Mouse (Mus musculus) liver, embryonic 15.5 days (tissue): ENCODE results near the gene Slc22a15. TPM values are rescaled to one million over a fixed set of nuclear protein-coding genes. Genes with fewer than 3 reads are reported as not detected.

Source experiments
- ATAC-seq: fragments of 200-750 bp; cut with Nextera tagmentation; 2 replicates; pipeline ENCODE4 v1.8.0; 2017; ENCODE audit warnings: moderate number of reproducible peaks, mild to moderate bottlenecking, moderate library complexity; ENCODE audit not compliant: insufficient read depth
- H3K27ac ChIP-seq: fragments of 300-500 bp; sonication (generic); replicated peaks from 2 replicates; pipeline ENCODE4 v1.5.1; 2015; ENCODE audit warnings: mild to moderate bottlenecking, inconsistent platforms
- H3K27me3 ChIP-seq: fragments of 300-500 bp; sonication (generic); 2 replicates; pipeline ENCODE4 v1.6.1; 2015; ENCODE audit warnings: mild to moderate bottlenecking, inconsistent platforms
- H3K36me3 ChIP-seq: fragments of 300-500 bp; sonication (generic); replicated peaks from 2 replicates; pipeline ENCODE4 v1.6.1; 2015; ENCODE audit warnings: moderate library complexity, mild to moderate bottlenecking, inconsistent platforms
- H3K4me1 ChIP-seq: fragments of 300-500 bp; sonication (generic); replicated peaks from 2 replicates; pipeline ENCODE4 v1.6.1; 2015; ENCODE audit warnings: inconsistent platforms
- H3K4me2 ChIP-seq: fragments of 300-500 bp; sonication (generic); 2 replicates; pipeline ENCODE4 v1.6.1; 2015; ENCODE audit warnings: moderate library complexity, mild to moderate bottlenecking, inconsistent platforms
- H3K4me3 ChIP-seq: fragments of 300-500 bp; sonication (generic); replicated peaks from 2 replicates; pipeline ENCODE4 v1.5.1; 2015; ENCODE audit warnings: mild to moderate bottlenecking, inconsistent platforms
- H3K9ac ChIP-seq: fragments of 300-500 bp; sonication (generic); 2 replicates; pipeline ENCODE4 v1.6.1; 2015; ENCODE audit warnings: moderate library complexity, mild to moderate bottlenecking, inconsistent platforms
- H3K9me3 ChIP-seq: fragments of 300-500 bp; sonication (generic); replicated peaks from 2 replicates; pipeline ENCODE4 v1.6.1; 2016; ENCODE audit warnings: inconsistent platforms
- WGBS: fragments of 180-500 bp; shearing (Covaris S2); methylation state at CpG from one replicate; pipeline ENCODE4 v1.1.7; 2015; ENCODE audit warnings: mixed read lengths; ENCODE audit not compliant: insufficient replicate concordance; 5-methylcytosine and 5-hydroxymethylcytosine counted together
- polyA plus RNA-seq: library from polyadenylated mRNA; unstranded; fragments of >200 nt; fragmentation: Nextera tagmentation; extraction: Ambion mirVana; gene quantifications from 2 replicates; pipeline ENCODE4 v1.2.1, GENCODE M21; 2015

Slc22a15 gene
- polyA plus RNA-seq, 1 experiment from 2014 or later, result 2.6 TPM

DNA sequence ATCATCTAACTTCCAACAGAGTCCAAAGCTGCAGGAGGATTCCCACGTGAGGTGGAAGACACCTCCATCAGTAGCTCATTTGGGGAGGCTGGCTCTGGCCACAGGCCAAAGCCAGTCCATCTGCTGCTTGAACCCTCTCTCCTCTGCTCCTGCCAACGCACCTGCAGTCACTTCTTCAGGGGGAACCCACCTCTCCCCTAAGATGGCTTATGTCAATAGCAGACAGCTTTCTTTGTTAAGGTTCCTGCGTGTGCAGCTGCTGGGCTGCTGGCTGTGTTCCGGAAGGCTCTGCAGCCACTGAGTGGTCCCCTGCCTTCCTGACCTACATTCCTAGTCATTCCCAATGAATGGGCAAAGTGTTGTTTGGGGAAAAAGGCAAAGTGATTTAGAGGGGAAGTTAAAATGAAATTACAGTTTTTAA lies 57.2 kb downstream of the Slc22a15 start:
- no peaks in the 10 kb centered on the region for H3K4me1 ChIP-seq

DNA sequence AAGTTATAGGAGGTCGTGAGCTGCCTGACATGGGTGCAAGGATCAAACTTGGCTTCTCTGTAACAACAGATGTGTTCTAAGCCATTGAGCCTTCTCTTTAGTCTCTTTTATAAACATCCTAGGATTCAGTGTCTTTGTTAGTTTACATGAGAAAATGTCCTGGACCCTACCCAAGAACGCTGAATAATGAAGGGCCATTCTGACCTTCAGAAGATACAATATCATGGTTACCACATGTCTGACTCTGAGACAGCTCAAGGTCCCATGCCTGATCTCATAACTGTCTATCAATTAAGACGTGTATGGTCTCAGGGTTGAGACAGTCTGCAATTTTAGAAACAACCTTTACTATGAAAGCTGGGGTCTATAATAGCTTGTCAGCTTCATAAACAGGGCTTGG lies 62.4 kb downstream of the Slc22a15 start:
- H3K4me1 ChIP-seq, result no peaks in the 10 kb centered on the region
- no peak overlapping the region for H3K4me2 ChIP-seq
- H3K27ac ChIP-seq, result no peak overlapping the region
- no peak for ATAC-seq
- no peaks in the 10 kb centered on the region for H3K9me3 ChIP-seq
- H3K36me3 ChIP-seq, result no peaks in the 10 kb centered on the region
- H3K27me3 ChIP-seq, result no peaks in the 10 kb centered on the region
- WGBS, result 39% methylated on average over 3 of the region's 3 CpGs
- no peak overlapping the region for H3K4me3 ChIP-seq
- no peak overlapping the region for H3K9ac ChIP-seq

More for the DNA sequence above, 57.2 kb downstream of the Slc22a15 start:
- no peak for ATAC-seq
- Histone ChIP-seq H3K9me3 (no peaks in the 10 kb centered on the region), H3K9ac (no peak overlapping the region), H3K36me3 (no peaks in the 10 kb centered on the region), H3K27ac (no peak overlapping the region), H3K4me2 (no peak overlapping the region), H3K4me3 (no peak overlapping the region), H3K27me3 (no peaks in the 10 kb centered on the region)
- 55% methylated on average over 4 of the region's 4 CpGs for WGBS

DNA sequence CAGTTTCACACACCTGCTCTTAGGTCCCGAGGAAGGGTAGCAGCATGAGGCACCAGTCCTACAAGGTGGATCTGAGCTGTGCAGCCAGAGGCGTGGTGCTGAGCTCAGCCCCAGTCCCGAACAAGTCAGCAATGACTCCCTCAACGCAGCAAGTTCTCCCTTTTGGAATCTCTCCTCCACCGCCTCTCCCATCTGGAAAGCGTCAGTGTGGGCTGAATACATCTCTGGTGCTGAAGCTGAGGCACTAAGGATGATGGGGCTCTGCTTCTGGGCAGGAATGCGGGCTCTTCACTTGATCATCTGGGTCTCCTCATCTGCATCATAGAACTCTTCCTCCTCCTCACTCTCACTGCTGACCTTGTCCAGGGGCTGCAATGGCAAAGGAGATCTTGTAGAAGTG lies 64.1 kb downstream of the Slc22a15 start:
- H3K36me3 ChIP-seq, result no peaks in the 10 kb centered on the region
- no peak for ATAC-seq
- no peak overlapping the region for H3K9ac ChIP-seq
- H3K27me3 ChIP-seq, result no peaks in the 10 kb centered on the region
- H3K9me3 ChIP-seq, result no peaks in the 10 kb centered on the region
- 76% methylated on average over 7 of the region's 7 CpGs for WGBS
- H3K4me1 ChIP-seq, result no peaks in the 10 kb centered on the region
- no peak overlapping the region for H3K4me2 ChIP-seq
- no peak overlapping the region for H3K4me3 ChIP-seq
- no peak overlapping the region for H3K27ac ChIP-seq

DNA sequence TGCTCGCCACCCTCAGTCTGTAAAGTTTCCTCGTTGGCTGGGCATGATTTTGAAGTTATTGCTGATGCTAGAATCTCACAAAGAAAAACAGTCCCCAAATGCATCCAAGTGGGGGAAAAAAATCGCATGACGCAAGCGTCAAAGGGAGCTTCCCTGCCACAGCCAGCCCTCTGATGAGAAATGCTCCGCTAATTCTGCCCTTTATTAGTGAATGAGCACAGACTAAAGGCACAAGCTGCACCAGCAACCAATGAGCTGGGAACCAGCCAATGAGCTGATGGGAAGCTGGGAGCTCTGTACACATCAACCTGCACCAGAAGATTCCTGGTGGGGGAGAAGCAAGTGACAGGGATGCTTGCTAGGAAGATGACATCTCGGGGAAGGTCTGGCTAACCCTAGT lies 64.5 kb downstream of the Slc22a15 start:
- WGBS, result 71% methylated on average over 7 of the region's 7 CpGs
- no peak overlapping the region for H3K9ac ChIP-seq
- no peak for ATAC-seq

DNA sequence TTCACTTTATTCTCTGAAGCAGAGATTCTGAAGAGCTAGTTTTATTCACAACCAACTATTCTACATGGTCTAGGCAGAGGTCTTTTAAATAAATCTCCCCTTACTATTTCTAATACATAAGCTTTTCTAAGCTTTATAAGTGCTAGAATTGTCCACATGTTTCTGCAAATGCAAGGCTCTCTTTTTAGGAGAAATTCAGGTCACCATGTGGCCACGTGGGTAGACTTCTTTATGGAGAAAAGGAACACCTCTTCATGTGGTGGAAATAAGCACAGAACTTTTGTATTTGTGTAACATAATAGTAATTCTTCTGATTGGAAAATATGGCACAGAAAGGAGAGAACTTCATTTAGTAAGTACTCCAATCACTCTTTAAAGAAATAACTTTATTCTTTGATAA lies 70.2 kb downstream of the Slc22a15 start:
- WGBS, result 47% methylated on average over 1 of the region's 1 CpGs
- no peak for ATAC-seq
- Histone ChIP-seq H3K36me3 (no peaks in the 10 kb centered on the region), H3K4me1 (no peaks in the 10 kb centered on the region), H3K4me2 (no peak overlapping the region), H3K27ac (no peak overlapping the region), H3K9ac (no peak overlapping the region), H3K9me3 (no peaks in the 10 kb centered on the region), H3K27me3 (no peaks in the 10 kb centered on the region), H3K4me3 (no peak overlapping the region)

More for the DNA sequence above, 64.5 kb downstream of the Slc22a15 start:
- Histone ChIP-seq H3K9me3 (no peaks in the 10 kb centered on the region), H3K4me2 (no peak overlapping the region), H3K27ac (no peak overlapping the region), H3K4me1 (no peaks in the 10 kb centered on the region), H3K27me3 (no peaks in the 10 kb centered on the region), H3K36me3 (no peaks in the 10 kb centered on the region), H3K4me3 (no peak overlapping the region)

DNA sequence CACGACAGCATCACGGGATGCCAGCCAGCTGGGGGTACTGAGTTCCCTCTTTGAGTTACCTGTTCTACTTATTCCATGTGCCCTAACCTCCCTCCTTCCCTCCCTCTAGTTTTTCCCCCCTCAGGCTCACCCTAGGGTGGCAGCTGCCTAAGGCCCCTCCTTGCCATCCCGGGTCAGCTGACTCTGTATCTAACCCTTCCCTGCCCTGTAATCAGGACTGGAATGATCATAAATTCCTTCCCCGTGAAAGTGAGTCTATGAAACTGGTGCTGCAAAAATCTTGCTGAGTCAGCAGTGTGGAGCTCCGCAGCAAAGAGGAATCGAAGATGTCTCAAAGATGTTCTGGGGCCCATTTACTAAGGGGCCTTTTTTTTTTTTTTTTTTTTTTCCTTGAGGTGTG lies 72.9 kb downstream of the Slc22a15 start:
- Histone ChIP-seq H3K36me3 (no peaks in the 10 kb centered on the region), H3K27me3 (no peaks in the 10 kb centered on the region), H3K4me1 (no peaks in the 10 kb centered on the region), H3K4me2 (no peak overlapping the region), H3K27ac (no peak overlapping the region), H3K9ac (no peak overlapping the region), H3K9me3 (no peaks in the 10 kb centered on the region), H3K4me3 (no peak overlapping the region)
- WGBS, result 57% methylated on average over 6 of the region's 6 CpGs
- no peak for ATAC-seq

DNA sequence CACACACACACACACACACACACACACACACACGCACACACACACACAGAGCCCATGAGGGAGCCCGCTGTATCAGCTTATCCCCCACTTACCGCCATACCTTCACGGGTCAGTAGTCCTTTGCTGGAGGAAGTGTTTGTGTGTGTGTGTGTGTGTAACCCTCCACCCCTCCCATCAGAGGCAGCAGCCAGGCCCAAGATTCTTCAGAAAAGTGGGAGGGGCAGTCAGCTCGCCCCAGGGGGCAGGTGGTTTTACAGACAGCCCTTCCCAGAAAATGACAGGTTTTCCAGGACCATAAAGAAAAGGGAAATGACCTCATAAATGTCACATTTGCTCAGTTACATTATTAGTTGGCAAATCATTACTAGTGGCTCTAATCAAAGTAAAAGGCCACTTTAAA lies 75.4 kb downstream of the Slc22a15 start, which contains the start of gene Mab21l3:
Mab21l3 (minus strand) TSS at position 144 of the 400 bp plus-strand sequence.
- WGBS, result 61% methylated on average over 5 of the region's 5 CpGs
- no peak for ATAC-seq
- H3K9ac ChIP-seq, result no peak within 1 kb of the TSS

DNA sequence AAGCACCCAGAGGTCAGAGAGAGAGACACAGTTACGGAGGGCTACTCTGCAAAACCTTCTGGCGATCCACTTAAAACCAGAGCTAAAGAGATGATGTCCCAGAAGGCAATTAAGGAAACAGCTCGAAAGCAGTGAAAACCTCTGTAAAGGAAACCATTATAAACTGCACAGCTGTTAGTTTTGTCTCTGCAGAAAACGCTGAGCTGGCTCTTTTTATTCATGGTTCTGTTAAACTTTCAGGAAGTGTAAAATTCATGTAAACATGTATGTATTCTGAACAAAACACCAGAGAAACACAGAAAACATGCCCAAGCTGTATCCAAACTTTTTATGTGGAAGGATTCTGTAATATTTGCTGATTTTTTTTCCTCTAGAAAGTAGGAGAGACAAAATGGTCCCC lies 78.2 kb downstream of the Slc22a15 start:
- Histone ChIP-seq H3K4me2 (no peak overlapping the region), H3K4me1 (no peaks in the 10 kb centered on the region), H3K27me3 (no peaks in the 10 kb centered on the region), H3K9me3 (no peaks in the 10 kb centered on the region), H3K9ac (no peak overlapping the region), H3K27ac (no peak overlapping the region), H3K4me3 (no peak overlapping the region), H3K36me3 (no peaks in the 10 kb centered on the region)
- 58% methylated on average over 4 of the region's 4 CpGs for WGBS
- no peak for ATAC-seq

More for the DNA sequence above, 75.4 kb downstream of the Slc22a15 start, which contains the start of gene Mab21l3:
- Histone ChIP-seq H3K36me3 (no peaks in the 10 kb centered on the region), H3K4me3 (no peak within 1 kb of the TSS), H3K27ac (no peak within 1 kb of the TSS), H3K4me1 (no peaks in the 10 kb centered on the region), H3K27me3 (no peaks in the 10 kb centered on the region), H3K4me2 (no peak within 1 kb of the TSS), H3K9me3 (no peaks in the 10 kb centered on the region)

DNA sequence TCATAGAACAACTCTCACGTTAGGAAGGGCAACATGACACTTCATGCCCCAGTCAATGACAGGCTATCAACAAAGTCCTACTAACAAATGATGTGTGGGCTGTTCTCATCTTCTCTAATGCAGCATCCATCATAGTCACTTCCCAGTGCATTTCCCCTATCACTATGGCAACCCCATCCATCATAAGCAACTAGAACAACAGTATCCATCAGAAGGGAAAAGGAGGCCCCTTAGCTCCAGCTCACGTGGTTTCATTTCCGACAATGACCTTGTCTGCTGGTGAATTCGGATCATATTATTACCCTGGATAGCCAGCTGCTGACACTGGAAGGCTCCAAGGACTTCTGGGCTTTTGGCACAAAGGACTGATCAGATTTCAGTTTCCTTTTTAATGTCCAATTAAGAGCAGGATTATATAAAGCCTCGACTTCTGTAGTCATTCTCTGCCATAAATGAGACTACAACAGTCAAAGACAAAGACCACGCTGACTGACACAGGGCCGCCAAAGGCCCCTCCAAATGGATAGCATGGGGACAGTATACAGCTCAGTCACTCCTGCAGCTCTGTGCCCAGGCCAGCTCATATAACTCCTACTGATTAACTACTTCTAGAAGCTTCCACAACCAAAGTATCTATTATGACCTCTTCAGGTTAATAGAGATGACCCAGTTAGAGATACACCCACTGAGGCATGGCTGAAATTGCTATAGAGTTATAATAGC lies 81.7 kb downstream of the Slc22a15 start:
- H3K9me3 ChIP-seq, result no peaks in the 10 kb centered on the region
- no peaks in the 10 kb centered on the region for H3K27me3 ChIP-seq
- no peak overlapping the region for H3K4me3 ChIP-seq
- H3K9ac ChIP-seq, result no peak overlapping the region
- H3K36me3 ChIP-seq, result no peaks in the 10 kb centered on the region
- no peaks in the 10 kb centered on the region for H3K4me1 ChIP-seq
- no peak overlapping the region for H3K27ac ChIP-seq
- WGBS, result 62% methylated on average over 7 of the region's 7 CpGs
- ATAC-seq, result no peak
- no peak overlapping the region for H3K4me2 ChIP-seq

DNA sequence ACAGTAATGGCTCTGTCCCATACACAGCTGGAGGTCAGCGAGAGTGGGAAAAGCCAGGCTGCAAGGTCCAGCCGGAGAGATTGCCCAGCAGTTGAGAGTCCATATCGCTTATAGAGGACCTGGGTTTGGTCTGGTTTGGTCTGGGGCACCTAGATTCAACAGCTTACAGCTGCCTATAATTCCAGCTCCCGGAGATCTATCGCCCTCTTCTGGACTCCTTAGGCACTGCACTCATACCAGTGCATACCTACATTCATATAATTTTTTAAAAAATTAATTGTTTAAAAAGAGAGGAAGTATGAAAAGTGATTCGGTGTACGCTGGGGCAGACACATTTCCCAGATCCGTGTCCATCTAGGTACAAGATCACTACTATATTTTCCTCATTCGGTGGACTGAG lies 84.9 kb downstream of the Slc22a15 start:
- 0 out of 2 replicates have a peak, but pooled peaks cover 2% of the 10 kb centered on the region for H3K4me1 ChIP-seq
- H3K27me3 ChIP-seq, result no peaks in the 10 kb centered on the region
- no peak overlapping the region for H3K27ac ChIP-seq
- no peak overlapping the region for H3K4me3 ChIP-seq
- 73% methylated on average over 9 of the region's 9 CpGs for WGBS
- H3K9ac ChIP-seq, result no peak overlapping the region
- no peaks in the 10 kb centered on the region for H3K36me3 ChIP-seq
- no peaks in the 10 kb centered on the region for H3K9me3 ChIP-seq
- H3K4me2 ChIP-seq, result no peak overlapping the region
- no peak for ATAC-seq

DNA sequence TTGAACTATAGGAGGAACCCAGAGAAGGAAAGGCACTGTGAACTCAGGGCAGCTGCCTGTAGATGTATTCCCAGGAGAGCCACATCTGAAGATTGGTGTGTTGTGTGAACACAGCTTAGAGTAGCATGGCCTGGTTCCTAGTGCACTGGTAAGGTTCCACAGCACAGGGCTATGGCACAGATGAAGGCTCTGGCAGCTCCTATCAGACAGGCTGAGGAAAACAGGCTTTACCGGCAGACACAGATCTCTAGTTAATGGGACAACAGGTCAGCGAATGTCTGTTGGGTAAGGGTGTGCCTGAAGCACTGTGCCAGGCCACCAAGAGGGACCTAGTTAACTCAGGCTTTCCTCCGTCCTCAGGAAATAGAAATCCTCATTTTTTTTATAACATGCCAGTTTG lies 87.3 kb downstream of the Slc22a15 start:
- Histone ChIP-seq H3K4me1 (0 out of 2 replicates have a peak, but pooled peaks cover 2% of the 10 kb centered on the region), H3K9me3 (no peaks in the 10 kb centered on the region), H3K4me3 (no peak overlapping the region), H3K36me3 (no peaks in the 10 kb centered on the region), H3K4me2 (no peak overlapping the region), H3K27me3 (no peaks in the 10 kb centered on the region), H3K27ac (no peak overlapping the region), H3K9ac (no peak overlapping the region)
- ATAC-seq, result no peak
- 77% methylated on average over 3 of the region's 3 CpGs for WGBS

DNA sequence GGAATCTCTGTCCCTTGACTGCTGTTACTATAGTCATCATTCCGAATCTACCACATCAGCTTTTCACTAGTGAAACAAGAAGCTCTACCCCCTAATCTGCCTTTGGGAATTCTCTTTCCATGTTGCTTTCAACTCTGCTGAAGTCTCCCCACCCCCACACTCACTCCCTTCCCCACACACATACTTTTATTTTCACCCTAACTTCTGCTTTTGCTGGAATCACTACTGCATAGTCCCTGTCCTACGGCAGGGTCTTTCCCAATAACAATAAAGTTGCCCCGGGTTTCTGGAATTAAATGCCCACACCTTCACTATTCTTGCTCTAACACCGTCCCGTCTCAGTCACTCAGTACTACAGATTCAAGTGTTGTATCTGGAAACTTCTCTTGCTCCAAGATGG lies 87.7 kb downstream of the Slc22a15 start:
- no peaks in the 10 kb centered on the region for H3K9me3 ChIP-seq
- no peak for ATAC-seq
- no peak overlapping the region for H3K9ac ChIP-seq
- H3K4me2 ChIP-seq, result peak overlapping the region; percentile 11; the same call in 1 of the 2 replicates
- 59% methylated on average over 5 of the region's 5 CpGs for WGBS
- no peaks in the 10 kb centered on the region for H3K27me3 ChIP-seq
- no peak overlapping the region for H3K4me3 ChIP-seq
- H3K36me3 ChIP-seq, result no peaks in the 10 kb centered on the region
- H3K27ac ChIP-seq, result no peak overlapping the region
- H3K4me1 ChIP-seq, result 0 out of 2 replicates have a peak, but pooled peaks cover 2% of the 10 kb centered on the region
